Mouse (Mus musculus) intestine, embryonic 16.5 days (tissue): ENCODE results near the gene Tapt1. TPM values are rescaled to one million over a fixed set of nuclear protein-coding genes. Genes with fewer than 3 reads are reported as not detected.
A peak's percentile ranks its signal among the peaks of the same experiment; 100 is the strongest.

Source experiments
- ATAC-seq: fragments of 200-750 bp; cut with Nextera tagmentation; 2 replicates; pipeline ENCODE4 v1.8.0; 2017; ENCODE audit warnings: moderate TSS enrichment, moderate library complexity
- H3K27ac ChIP-seq: fragments of 300-500 bp; sonication (generic); 2 replicates; pipeline ENCODE4 v1.5.1; 2014; ENCODE audit warnings: mild to moderate bottlenecking, low read length
- H3K27me3 ChIP-seq: fragments of 300-500 bp; sonication (generic); replicated peaks from 2 replicates; pipeline ENCODE4 v1.6.1; 2014; ENCODE audit warnings: low read length, control low read depth, mixed read lengths; ENCODE audit not compliant: control insufficient read depth, insufficient read depth
- H3K36me3 ChIP-seq: fragments of 300-500 bp; sonication (generic); 2 replicates; pipeline ENCODE4 v1.6.1; 2014; ENCODE audit warnings: low read length, control low read depth; ENCODE audit not compliant: control insufficient read depth, insufficient read depth
- H3K4me1 ChIP-seq: fragments of 300-500 bp; sonication (generic); 2 replicates; pipeline ENCODE4 v1.6.1; 2014; ENCODE audit warnings: low read length, control low read depth, mixed read lengths; ENCODE audit not compliant: control insufficient read depth, insufficient read depth
- H3K4me2 ChIP-seq: fragments of 300-500 bp; sonication (generic); 2 replicates; pipeline ENCODE4 v1.6.1; 2014; ENCODE audit warnings: low read depth, low read length, control low read depth
- H3K4me3 ChIP-seq: fragments of 300-500 bp; sonication (generic); 2 replicates; pipeline ENCODE4 v1.5.1; 2014; ENCODE audit warnings: mild to moderate bottlenecking, low read length
- H3K9ac ChIP-seq: fragments of 300-500 bp; sonication (generic); 2 replicates; pipeline ENCODE4 v1.6.1; 2014; ENCODE audit warnings: low read depth, low read length
- H3K9me3 ChIP-seq: fragments of 300-500 bp; sonication (generic); 2 replicates; pipeline ENCODE4 v1.6.1; 2016; ENCODE audit warnings: low read length, control low read depth; ENCODE audit not compliant: control insufficient read depth
- WGBS: fragments of 180-500 bp; shearing (Covaris S2); extraction: QIAGEN DNeasy Blood & Tissue Kit; methylation state at CpG from one replicate; pipeline ENCODE4 v1.1.7; 2014; 5-methylcytosine and 5-hydroxymethylcytosine counted together
- polyA plus RNA-seq: library from polyadenylated mRNA; unstranded; fragments of >200 nt; fragmentation: Nextera tagmentation; extraction: Ambion mirVana; gene quantifications from 2 replicates; pipeline ENCODE4 v1.2.1, GENCODE M21; 2015

The Tapt1 gene
- polyA plus RNA-seq, 1 experiment from 2014 or later, result 20.0 TPM

GRCm38 (mm10) chr5:44224251-44224650 is 2.2 kb downstream of the Tapt1 start:
- H3K4me3 ChIP-seq, result no peak overlapping the region
- WGBS, result 25% methylated on average over 6 of the region's 6 CpGs
- no peak overlapping the region for H3K27ac ChIP-seq
- H3K36me3 ChIP-seq, result no peaks in the 10 kb centered on the region
- H3K9me3 ChIP-seq, result no peaks in the 10 kb centered on the region
- no peaks in the 10 kb centered on the region for H3K27me3 ChIP-seq
- H3K9ac ChIP-seq, result no peak overlapping the region
- ATAC-seq, result no peak
- peak overlapping the region; percentile 20 for H3K4me2 ChIP-seq
- H3K4me1 ChIP-seq, result peaks cover 27% of the 10 kb centered on the region

DNA sequence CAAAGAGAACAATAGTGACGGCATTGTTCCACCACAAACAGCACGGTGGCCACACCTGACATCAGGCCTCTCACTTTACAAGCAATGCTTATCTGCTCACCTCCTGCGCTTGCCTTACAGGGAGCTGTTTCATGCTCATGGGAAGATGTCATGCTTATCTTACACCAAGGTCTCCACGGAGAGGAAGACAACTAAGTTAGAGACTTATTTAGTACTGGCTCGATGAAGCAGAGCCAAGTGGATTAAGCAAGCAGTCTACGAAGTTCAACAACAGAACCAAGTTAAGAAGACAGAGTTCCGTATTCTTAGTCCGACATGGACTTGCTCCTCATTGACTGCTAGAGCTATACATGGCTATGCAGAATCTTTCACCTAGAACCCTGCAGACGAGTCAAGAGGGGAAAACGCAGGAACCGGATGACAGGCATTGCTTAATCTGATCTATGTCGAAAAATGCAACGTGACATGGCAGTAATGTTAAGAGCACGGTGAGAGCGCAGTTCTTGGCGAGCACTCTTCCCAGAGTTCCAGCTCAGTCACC is 3.0 kb downstream of the Tapt1 start:
- Histone ChIP-seq H3K27me3 (no peaks in the 10 kb centered on the region), H3K4me2 (no peak overlapping the region), H3K27ac (no peak overlapping the region), H3K9ac (no peak overlapping the region), H3K4me1 (peaks cover 24% of the 10 kb centered on the region), H3K9me3 (no peaks in the 10 kb centered on the region), H3K4me3 (no peak overlapping the region), H3K36me3 (no peaks in the 10 kb centered on the region)
- no peak for ATAC-seq
- WGBS, result 81% methylated on average over 16 of the region's 16 CpGs

DNA sequence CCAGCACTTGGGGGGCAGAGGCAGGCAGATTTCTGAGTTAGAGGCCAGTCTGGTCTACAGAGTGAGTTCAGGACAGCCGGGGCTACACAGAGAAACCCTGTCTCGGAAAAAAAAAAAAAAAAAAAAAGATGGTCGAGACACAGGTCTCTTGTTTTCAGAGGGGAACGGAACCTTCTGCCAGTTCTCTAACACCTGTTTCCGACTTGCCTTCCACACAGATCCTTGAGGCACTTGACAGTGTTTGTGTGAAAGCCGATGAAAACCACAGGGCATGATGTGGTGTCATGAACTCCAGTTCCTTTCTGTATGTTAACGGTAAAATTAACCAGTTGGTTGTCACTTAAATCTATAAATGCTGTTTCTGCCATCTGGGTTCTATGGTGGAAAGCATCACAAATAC is 6.0 kb downstream of the Tapt1 start:
- Histone ChIP-seq H3K36me3 (no peaks in the 10 kb centered on the region), H3K4me1 (peaks cover 24% of the 10 kb centered on the region)
- 63% methylated on average over 7 of the region's 7 CpGs for WGBS

GRCm38 (mm10) chr5:44219871-44220270 is 6.6 kb downstream of the Tapt1 start:
- H3K9me3 ChIP-seq, result no peaks in the 10 kb centered on the region
- H3K4me2 ChIP-seq, result no peak overlapping the region
- H3K9ac ChIP-seq, result no peak overlapping the region
- no peak for ATAC-seq
- no peaks in the 10 kb centered on the region for H3K36me3 ChIP-seq
- no peak overlapping the region for H3K27ac ChIP-seq
- WGBS, result 82% methylated on average over 4 of the region's 4 CpGs
- H3K27me3 ChIP-seq, result no peaks in the 10 kb centered on the region
- peaks cover 19% of the 10 kb centered on the region for H3K4me1 ChIP-seq
- no peak overlapping the region for H3K4me3 ChIP-seq

More for the DNA sequence above, 6.0 kb downstream of the Tapt1 start:
- Histone ChIP-seq H3K9ac (no peak overlapping the region), H3K27ac (no peak overlapping the region), H3K9me3 (no peaks in the 10 kb centered on the region), H3K4me3 (no peak overlapping the region), H3K4me2 (no peak overlapping the region), H3K27me3 (no peaks in the 10 kb centered on the region)
- no peak for ATAC-seq

DNA sequence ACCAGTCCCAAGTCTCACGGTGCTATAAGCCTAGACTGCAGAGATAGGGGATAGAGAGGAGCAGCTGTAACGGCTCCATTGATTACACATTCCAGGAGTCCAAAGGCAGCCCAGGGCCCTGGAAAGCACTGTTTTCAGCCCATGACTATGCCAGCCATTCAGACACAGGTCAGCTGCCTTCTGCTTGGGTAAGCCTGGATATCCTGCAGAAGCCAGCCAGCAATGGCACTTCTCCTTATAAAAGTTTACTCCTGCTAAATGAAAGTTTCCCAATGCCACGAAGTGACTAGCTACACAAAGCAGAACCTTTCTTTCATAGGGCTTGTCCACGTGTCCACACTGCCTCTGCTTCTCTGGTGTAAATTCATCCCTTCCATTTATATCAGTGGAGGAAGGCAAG is 7.9 kb downstream of the Tapt1 start:
- H3K4me2 ChIP-seq, result no peak overlapping the region
- H3K4me3 ChIP-seq, result no peak overlapping the region
- WGBS, result 75% methylated on average over 4 of the region's 4 CpGs
- no peak for ATAC-seq
- H3K27me3 ChIP-seq, result no peaks in the 10 kb centered on the region
- H3K4me1 ChIP-seq, result peaks cover 10% of the 10 kb centered on the region
- no peak overlapping the region for H3K27ac ChIP-seq
- no peaks in the 10 kb centered on the region for H3K9me3 ChIP-seq
- no peak overlapping the region for H3K9ac ChIP-seq
- H3K36me3 ChIP-seq, result no peaks in the 10 kb centered on the region

GRCm38 (mm10) chr5:44217685-44218041 is 8.8 kb downstream of the Tapt1 start:
- Histone ChIP-seq H3K27ac (no peak overlapping the region), H3K4me1 (peaks cover 3% of the 10 kb centered on the region; the same call in 1 of the 2 replicates), H3K27me3 (no peaks in the 10 kb centered on the region), H3K9ac (no peak overlapping the region), H3K4me3 (no peak overlapping the region), H3K9me3 (no peaks in the 10 kb centered on the region), H3K36me3 (no peaks in the 10 kb centered on the region), H3K4me2 (no peak overlapping the region)
- WGBS, result 83% methylated on average over 5 of the region's 5 CpGs
- no peak for ATAC-seq

DNA sequence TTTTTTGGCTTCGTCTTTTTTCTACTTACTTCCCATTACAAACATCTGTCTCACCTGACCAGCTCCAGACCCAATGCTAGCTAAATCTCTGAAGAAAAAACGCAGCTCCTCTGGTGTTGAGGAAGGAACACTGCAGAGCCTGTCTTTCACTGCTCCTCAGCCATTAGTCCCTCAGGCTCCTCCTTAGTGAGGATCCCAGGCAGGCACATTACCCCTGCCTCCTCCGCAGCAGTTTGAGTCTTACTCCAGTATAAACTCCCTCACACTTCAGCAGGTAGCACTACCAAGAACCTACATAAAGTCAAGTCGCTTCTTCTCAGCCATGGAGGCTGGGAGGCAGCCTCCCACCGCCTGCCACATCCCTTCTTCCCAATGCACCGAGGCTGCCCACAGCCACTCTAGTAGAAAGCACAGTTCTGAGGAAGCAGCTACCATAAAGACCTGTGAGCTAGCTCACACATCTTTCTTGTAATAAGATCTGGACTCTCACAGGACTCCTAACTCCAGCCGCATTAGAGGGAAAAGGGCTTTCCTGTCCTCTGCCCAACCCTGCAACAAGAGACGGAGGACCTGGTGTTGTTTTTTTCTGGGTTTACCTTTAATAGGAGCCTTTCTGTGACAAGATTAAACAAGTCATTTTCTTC is 9.3 kb downstream of the Tapt1 start:
- Histone ChIP-seq H3K9me3 (no peaks in the 10 kb centered on the region), H3K36me3 (no peaks in the 10 kb centered on the region), H3K4me2 (no peak overlapping the region), H3K4me1 (peaks cover 3% of the 10 kb centered on the region; the same call in 1 of the 2 replicates), H3K4me3 (no peak overlapping the region), H3K27ac (no peak overlapping the region), H3K9ac (no peak overlapping the region), H3K27me3 (no peaks in the 10 kb centered on the region)
- WGBS, result 78% methylated on average over 8 of the region's 8 CpGs
- no peak for ATAC-seq

DNA sequence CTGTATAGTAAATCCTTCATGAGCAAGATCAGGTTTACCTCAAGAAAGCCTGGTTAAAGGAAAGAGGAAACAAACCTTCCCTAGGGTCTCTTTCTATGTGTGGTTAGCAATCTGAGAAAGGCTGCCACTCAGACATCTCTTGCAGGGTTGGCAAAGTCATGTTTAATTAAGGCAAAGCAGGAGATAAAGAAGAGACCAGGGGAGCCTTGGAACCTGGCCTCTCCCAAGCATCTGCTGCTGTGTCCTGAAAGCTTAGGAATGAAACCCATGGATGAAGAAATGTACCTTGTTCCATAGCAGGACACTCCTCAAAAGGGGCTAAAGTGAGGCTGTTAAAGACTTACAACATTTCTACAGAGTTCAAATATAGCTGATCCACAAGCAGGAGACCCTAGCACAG is 11.3 kb downstream of the Tapt1 start:
- no peak overlapping the region for H3K4me3 ChIP-seq
- H3K4me2 ChIP-seq, result no peak overlapping the region
- H3K9ac ChIP-seq, result no peak overlapping the region
- H3K9me3 ChIP-seq, result no peaks in the 10 kb centered on the region
- H3K27ac ChIP-seq, result no peak overlapping the region
- ATAC-seq, result no peak
- no peaks in the 10 kb centered on the region for H3K27me3 ChIP-seq
- no peaks in the 10 kb centered on the region for H3K4me1 ChIP-seq
- no peaks in the 10 kb centered on the region for H3K36me3 ChIP-seq

DNA sequence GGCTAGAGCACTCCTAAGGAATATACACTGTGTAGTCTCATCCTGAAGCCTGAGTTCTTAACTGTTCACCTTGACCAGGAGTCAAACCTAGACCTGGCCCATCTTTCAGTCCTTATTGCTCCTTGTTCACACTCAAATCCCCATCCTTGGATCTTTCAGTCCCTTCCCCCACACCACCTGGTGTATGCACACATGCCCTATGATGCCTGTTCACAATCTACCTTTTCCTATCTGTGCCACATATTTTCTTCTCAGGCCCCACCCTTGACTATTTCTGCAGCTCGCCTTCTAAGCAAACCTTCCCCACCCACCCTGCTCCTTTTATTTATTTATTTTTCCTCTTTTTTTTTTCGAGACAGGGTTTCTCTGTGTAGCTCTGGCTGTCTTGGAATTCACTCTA is 12.4 kb downstream of the Tapt1 start:
- Histone ChIP-seq H3K9ac (no peak overlapping the region), H3K4me3 (no peak overlapping the region), H3K4me1 (no peaks in the 10 kb centered on the region), H3K4me2 (no peak overlapping the region), H3K36me3 (no peaks in the 10 kb centered on the region), H3K27me3 (no peaks in the 10 kb centered on the region), H3K27ac (no peak overlapping the region), H3K9me3 (no peaks in the 10 kb centered on the region)
- no peak for ATAC-seq
- WGBS, result 61% methylated on average over 2 of the region's 2 CpGs

DNA sequence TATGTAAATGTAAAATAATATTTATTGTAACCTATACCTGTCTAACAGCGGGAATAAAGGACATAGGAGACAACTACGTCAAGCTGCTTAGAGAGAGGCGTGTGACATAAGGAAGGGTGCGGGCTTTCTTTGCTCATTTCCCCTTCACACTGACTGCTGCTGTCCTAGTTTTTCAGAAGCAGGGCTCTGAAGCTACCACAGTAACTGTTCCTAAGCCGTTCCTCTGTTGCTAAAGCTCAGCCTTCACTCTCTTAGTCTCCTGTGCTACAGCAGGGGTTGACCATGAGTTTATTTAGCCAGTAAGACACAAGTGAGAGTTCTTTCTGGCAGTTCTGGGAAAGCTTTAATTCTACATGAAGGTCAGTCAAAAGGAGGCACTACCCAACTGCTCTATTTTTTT is 13.0 kb downstream of the Tapt1 start:
- Histone ChIP-seq H3K4me3 (no peak overlapping the region), H3K27me3 (no peaks in the 10 kb centered on the region), H3K4me1 (no peaks in the 10 kb centered on the region), H3K27ac (no peak overlapping the region), H3K9ac (no peak overlapping the region), H3K9me3 (no peaks in the 10 kb centered on the region), H3K4me2 (no peak overlapping the region), H3K36me3 (no peaks in the 10 kb centered on the region)
- WGBS, result 94% methylated on average over 5 of the region's 5 CpGs
- no peak for ATAC-seq
